Mouse (Mus musculus) megakaryocyte, adult 5-6 weeks (primary cell): ENCODE data around the gene Med6. TPM values are rescaled to one million over a fixed set of nuclear protein-coding genes. Genes with fewer than 3 reads are reported as not detected.
A peak's percentile ranks its signal among the peaks of the same experiment; 100 is the strongest.

Experiments
- ATAC-seq: 2 replicates; pipeline ENCODE4 v1.8.0; 2016; ENCODE audit warnings: mild to moderate bottlenecking, inconsistent platforms; ENCODE audit not compliant: poor library complexity, severe bottlenecking
- total RNA-seq, 2 experiments: library from RNA; stranded (forward) in 1 of 2; stranded (reverse) in 1 of 2; fragments of 153-499, 151-499 nt in 1 of 2; fragments of 221-1000, 200-1000 nt in 1 of 2; gene quantifications; 2 replicates each; pipeline versions ENCODE4 v1.2.3 to v1.2.4; 2015 to 2017

The Med6 gene
- total RNA-seq (2015) (42.1 and 45.7 TPM in 2 replicates), total RNA-seq (2017) (81.4 and 91.0 TPM in 2 replicates)

DNA sequence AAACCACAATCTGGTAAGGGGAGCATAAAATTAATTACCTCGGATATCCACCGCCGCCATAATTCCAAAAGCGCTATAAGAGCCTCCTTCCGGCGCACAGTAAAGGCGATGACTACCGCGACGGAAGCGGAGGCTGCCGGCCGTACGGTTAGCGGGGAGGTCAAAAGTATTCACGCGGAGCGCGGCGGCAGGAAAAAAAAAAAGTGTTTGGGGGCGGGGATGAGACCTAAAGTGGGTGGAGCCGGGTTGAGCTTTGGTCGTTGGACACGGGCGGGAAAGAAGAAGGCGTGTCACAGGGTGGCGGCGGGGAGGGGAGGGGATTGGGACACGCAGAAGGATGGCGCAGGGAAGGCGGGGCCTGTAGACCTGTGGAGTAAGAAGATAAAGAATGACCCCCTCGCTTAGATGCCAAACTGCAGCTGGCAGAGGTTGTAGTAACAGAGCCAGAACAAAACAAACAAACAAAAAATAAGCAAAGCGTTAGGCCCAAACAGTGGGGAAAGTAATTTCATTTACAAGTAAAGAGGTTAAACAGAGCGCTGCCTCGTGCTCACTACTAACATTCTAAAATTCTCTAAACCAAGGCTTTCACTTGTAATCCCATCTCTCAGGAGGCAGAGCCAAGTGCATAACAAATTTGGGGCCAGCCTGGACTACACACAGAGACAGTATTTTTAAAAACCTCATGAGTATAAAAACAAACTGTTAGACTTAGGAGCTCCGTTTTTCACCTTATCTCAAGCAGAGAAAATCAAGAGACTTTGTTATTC, at the start of gene Med6:
Gene Med6, minus strand, starts transcription at position 107 of the 770 bp plus-strand sequence.
- ATAC-seq: peak; percentile 97

DNA sequence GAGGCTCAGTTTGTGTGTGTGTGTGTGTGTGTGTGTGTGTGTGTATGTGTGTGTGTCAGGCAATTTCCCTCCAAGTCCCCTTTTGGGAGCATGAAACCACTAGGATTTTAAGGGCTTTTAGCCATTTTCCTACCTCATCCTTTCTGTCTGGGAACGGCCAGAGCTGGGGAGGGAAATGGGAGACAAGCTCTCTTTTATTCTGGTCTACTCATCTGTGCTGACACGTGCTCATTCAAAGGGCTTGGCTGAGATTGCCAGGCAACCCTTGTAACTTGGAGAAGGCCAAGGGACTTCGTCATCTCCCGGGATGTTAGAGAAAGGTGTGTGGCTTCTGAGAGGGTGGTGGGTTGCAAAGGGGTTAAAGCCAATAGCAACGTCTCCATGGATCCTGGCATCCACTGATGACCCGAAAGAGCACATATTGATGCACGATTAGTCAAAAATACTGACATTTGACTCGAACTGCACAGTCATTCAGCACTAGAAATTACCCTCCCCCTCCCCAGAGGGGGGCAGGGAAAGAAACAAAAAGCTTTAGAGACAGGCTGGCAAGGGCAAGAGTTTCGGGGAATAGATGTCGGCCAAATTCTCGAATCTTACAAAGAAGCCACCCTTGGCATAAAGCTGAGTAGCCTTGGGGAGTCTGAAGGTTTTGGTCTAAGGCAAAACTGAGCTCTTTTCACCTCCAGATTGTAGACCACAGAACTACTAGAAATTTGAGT, 47.7 kb upstream of the Med6 start:
- no peak for ATAC-seq

DNA sequence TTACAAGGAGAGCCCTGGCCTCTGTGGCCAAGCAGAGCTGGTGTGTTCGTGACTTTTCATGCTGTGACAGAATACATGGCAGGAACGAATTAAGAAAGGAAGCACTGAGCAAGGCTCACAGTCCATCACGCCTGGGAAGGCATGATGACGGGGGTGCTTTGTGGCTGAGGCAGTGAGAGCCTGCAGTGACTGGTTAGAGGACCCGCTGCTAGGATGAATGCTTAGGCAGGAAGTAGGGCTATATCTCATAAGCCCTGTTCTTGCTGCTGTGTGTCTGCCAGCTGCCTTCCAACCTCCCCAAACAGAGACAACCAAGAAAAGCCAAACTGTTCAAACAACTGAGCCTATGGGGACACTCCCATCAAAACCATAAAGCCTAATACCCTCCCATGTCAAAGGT, 45.8 kb upstream of the Med6 start:
- ATAC-seq: no peak

DNA sequence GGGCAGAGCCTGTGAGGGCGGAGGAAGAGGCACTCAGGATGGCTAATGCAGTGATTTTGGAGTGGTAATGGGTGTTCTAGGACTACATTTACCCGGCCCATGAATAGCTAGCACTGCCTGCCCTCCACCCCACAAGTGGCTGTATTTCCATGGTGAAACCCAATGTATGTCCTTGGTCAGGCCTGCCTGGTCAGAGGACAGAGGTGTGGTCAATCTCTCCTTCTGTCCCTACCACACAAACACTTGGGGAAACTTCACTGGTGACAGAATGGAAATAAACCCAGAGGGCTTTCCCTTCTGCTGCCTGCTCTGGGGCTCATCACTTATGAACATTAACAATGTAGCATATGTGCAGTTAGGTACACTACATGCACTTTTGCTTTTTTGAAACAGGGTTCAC, 38.4 kb upstream of the Med6 start:
- ATAC-seq: no peak

DNA sequence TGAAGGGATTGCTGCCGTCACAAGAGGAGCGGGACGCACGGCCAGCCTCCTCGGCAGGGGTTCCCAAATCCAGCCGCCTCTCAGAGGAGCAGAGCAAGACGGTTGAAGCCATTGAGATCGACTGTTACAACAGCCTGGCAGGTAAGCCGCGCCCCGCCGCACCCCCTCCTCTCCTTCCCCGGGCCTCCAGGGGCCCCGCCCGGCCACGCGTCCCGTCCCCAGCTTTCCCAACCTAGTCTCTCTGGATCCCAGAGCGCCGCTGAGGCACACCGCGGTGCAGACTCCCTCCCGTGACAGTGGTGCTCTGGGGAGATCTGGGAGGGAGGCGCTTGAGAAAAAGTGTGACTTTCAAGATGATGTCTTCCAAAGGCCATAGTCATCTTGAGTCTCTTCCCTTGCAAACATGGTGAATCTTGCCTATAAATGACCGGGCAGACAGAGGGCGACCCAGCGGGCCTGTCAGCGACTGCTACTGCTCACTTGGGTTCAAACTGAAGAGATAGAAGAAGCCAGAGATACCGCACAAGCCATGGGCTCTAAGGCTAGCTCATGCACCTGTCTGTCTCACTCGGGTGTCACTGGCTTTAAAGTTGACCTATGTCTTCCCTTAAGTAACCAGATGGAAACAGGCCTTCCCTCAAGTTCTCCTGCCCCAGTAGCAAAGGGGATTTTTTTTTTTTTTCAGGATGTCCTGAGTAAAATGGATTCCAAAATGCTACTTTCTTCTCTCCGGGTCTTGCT, 37.0 kb upstream of the Med6 start:
- ATAC-seq: no peak

DNA sequence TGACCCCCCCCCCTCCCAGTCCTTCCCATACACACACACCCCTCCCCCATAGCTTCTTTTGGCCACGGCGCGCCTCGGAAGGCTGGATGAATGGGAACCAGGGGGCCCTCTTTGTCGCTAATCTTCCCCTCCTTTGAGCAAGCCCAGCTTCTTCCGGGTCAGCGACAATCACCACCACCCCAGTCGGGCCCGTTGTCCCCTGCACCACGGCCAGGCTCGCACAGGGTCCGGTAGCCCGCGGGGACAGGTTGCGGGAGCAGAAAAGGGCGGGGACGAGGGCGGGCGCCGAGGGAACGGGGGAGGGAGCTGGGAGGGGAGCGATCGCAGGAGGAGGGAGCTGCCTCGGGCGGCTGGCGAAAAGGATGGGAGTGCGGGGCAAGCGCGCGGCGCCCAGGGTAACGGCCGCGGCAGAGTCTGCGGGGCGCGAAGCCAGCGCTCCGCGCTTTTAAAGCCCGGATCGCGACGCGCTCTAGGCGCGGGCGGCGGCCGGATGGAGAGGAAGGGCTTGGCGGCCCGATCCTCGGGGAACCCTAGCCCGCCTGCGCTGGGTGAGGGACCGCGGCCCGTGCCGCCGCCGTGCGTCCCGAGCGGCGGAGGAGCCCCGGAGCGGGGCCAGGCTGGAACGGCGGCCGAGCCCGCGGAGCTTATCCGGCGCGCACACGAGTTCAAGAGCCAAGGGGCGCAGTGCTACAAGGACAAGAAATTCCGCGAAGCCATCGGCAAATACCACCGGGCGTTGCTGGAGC, 36.3 kb upstream of the Med6 start, which contains the start of gene Ttc9:
Gene Ttc9, plus strand, starts transcription at position 335 of the 746 bp plus-strand sequence.
- no peak; the same call in 1 of the 2 replicates for ATAC-seq

DNA sequence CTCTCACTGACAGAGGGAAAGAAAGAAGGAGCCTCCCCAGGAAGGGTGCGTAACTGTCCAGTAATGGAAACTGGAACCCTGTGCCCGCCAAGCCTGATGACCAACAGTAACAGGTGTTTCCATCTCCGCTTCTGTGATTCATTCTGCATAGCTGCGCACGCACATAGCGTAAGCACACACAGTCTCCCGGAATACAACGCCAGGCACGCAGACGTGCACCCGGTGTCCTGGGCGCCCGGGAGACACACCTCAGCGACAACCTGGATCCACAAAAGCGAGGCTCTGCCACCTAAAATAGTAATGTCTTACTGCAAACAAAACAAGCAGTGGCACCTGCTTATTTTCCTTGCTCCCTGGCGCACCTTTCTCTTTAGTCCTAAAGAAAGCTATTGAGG, 35.7 kb upstream of the Med6 start:
- ATAC-seq: no peak

DNA sequence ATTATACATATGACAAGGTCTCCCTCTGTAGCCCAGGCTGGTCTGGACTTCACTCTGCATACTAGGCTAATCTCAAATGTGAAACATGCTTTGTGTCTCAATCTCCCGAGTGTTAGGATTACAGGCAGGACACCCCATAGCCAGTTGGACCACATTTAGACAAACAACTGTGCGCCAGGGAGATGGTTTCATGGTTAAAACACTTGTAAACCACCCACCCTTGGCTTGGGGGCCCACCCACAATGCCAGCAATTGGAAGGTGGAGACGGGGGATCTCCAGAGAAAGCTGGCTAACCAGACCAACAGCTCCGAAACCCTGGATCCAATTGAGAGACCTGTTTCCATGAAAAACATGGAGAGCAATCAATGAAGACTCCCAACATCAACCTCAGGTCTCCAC, 33.3 kb upstream of the Med6 start:
- no peak for ATAC-seq

DNA sequence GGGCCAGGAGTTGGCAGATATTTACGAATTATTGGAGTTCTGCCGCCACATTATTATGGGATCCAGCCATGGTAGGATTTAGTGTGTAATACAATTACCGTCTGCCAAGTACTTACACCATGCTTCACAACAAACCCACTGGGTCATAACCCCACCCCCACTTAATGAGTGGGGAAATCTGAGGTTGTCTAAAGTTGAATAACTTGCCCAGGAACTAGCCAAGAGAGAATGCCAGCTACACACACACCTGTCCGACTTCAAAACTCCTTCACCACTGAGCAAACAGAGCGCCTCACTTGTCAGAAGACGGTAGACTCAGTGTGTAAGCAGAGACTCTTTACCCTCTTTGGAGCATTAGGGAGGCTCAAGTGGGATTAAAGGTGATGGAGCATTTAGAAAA, 32.6 kb upstream of the Med6 start:
- no peak for ATAC-seq

DNA sequence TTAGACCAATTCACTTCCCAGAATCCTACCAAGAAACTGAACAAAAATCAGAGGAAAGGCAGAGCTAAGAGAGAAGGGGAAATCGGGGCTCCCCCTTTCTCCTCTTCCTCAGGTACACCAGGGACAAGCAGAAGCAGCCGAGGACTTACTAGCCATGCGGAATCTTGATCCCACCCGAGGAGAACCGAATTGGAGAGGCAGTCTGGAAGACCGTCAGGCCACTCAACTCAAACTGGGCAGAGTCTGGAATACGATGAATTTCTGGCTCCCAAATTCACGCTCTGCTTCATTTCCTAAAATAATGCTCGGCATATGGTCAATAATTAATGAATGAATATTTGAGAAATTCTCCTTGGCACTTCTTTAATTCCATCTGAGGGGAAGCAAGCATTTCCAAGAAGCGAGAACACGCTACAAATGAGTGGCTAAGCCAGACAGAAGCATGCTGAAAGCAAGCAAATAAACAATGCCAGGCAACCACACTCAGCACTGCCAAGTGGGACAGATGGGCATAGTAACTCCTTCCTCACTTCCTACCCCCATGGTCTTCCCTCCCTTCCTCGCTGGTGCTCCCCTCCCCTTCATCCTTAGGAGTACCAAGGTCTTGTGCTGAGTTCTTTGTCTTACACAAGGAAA, 31.5 kb upstream of the Med6 start:
- no peak for ATAC-seq

DNA sequence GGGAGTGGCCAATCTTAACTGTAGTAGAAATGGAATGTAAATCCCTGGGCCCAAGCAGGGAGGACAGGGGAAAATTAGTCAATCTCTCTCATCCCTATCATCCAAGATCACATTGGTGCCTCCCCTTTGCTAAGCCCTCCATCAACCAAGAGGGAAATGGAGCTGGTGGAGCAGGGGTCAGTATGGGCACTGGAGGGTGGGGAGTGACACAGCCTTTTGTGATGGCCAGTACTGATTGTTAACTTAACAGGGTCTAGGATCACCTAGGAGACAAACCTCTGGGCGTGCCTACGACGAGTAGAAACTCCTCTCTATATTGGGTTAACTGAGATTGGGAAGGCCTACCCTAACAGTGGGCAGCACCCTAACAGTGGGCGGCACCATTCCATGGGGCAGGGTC, 28.6 kb upstream of the Med6 start:
- no peak for ATAC-seq

DNA sequence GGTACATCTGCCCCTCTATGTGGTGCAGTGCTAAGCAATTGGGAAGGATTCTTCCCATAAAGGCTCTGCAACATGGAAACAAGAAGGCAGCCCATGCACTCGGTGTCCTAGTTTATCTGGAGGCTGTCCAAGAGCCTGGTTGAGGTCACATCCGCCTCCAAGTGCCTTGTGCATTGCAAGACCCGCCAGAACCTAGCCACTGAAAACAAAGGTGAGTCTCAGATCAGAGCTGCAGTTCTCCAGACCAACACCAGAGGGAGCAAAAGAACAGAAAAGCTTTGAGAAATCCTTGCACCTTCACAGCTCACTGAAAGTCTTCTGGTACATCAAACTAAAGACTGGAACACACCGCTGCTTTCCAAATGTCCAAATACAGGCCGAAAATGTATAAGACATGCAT, 24.5 kb upstream of the Med6 start:
- ATAC-seq: peak; percentile 82

DNA sequence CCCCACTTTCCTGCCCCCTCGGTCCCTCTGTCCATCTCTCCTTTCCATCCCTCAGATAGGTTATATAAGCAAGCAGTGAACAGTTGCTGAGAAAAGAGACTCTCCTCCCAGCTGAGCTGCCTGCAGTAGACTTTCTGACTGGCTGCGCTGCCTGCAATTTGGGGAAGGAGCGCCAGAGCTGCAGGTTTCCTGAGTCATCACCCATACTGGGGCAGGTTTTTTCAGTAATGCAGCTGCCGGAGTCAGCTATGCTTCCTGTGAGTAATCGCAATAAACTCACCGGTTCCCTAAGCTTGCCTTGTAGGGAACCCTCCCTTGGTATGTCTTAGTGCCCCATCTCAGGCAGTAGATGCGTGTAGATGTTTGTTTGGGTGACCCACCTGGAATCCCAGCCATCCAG, 22.2 kb upstream of the Med6 start:
- 0 out of 2 replicates have a peak, but pooled peaks have one; percentile 27 for ATAC-seq

DNA sequence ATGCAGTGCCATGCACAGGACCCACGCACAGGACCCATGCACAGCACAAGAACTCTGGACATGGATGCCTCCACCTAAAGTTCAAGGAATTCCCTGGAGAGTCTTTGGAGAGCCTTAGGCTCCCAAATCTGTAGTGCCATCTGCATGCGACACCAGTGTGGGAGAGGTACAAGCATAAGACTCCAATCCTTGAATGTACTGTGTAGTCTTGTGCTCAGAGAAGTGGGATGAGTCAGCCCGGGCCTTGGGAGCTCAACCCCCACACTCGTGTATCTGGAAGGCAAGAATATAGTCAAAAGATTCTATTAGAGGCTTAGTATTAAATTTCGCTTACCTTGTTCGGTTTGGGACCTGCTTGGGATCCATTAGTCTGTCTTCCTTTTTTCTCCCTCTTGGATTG, 21.0 kb upstream of the Med6 start:
- no peak for ATAC-seq

DNA sequence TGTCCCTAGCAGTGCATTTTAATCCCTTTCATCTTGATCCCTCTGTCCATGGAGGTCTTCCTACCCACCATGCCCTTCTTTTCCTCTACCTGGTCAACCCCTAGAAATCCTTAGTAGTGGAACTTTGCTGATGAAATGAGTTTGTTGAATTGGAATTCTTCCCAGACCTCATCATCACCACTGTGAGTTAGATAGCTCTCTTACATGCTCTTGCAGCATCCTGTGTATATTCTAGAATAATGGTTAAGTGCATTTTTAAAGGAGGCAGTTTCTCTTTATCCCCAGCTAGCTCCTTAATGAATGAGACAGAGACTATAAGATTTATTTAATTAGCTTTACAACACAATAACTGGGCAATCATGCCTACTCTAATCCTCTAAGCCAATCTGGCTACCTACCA, 14.6 kb upstream of the Med6 start:
- ATAC-seq: no peak

DNA sequence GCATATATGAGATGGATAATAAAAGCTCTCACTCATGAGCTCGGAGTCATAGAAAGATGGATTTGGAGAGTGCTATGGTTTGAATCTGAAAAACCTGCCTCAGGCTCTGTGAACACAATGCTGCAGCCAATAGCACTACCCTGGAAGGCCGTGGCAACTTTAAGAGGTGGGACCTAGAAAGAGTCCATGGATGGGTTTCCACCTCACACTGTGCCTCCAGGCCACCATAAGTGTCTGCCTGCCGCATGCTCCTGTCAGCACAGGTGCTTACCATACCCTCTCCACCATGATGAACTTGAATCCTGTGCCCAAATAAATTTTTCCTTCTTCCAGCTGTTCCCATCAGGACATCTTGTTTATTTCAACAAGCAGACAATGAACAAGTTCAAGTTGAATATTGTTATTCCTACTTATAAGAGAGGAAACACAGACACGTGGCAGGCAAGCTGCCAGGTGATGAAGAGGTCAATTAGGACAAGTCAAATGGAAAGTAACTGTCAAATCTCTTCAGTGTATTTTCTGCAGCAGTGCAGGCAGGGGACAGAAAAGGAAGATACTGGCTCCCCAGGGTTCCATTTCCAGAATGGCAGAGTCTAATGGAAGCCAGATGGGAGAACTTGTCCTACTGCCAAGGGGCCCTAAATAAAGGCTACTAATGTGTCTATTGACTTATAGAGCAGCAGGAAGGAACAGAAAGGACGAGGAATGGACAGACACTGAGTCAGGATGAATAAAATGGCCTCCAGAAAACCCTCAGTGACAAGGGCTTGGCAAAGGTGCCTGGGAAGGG, 10.4 kb upstream of the Med6 start:
- no peak for ATAC-seq

DNA sequence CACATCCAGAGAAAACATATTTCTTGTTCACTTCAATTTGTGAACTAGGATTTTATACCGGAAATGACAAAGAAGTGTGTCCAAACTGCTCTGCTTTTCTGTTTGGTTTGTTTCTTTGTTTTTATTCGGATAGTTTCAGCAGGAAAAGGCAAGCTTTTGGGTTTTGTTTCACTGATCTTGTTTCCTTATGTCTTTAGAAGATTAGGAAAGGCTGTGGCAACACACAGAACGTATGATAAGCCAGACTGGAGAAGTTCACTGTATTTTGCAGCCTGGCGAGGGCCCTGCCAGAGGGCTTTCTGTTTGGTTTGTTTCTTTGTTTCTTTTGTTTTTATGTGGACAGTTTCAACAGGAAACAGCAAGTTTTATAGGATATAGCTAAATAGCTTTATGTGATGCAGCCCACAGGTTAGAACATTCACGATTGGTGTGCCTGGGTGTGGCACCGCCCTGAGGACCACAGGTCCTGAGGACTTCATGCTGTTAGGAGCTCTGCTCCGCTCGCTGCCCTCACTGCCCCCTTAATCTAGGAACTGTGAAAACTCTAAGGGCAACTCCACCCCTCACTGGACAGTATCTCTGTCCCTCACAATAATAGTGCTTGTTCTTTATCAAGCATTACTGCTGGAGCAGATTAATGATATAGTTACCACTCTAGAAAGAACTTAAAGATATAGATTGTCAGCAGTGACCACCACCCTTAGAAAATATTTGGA, 1.9 kb upstream of the Med6 start:
- ATAC-seq: no peak

DNA sequence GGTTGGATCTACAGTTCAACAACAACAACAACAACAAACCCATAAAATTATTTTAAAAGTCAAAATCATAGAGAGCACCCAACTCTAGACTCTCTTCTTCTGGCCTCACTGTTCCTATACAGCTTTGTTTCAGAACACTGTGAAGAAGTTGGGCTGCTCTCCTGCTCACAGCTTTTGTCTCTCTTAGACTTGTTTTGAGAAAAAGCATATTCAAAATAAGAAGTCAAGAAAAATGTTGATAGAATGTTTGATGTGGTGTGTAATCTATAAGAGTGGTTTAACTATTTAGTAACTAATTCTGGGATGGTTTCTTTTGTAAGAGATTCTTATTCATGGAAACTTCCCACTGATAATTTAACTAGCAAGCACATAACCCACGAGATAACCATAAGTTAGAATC, 26.4 kb downstream of the Med6 start, which contains the start of gene Adam21:
Gene Adam21, minus strand, starts transcription at position 101 of the 400 bp plus-strand sequence.
- ATAC-seq: no peak

DNA sequence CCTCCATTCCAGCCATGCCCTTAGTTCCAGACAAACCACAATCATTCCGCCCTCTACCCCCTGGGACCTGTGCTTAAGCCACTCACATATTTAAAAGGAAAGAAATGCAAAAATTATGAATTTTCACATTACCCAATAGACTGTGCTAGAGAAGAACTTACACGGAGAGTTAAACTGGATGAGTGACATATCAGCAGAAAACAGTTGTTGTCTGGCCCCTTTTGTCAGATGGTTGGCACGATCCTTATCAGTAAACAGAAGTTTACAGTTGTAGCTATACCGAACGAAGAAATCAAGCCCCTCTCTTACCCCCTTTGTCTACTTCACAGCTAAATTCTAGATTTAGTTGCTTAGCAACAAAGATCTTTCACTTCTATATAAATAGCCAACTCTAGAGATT, 26.9 kb downstream of the Med6 start:
- ATAC-seq: no peak
